Mouse (Mus musculus) cerebellum, adult 8-10 months (tissue): ENCODE results near the gene Aip.
"Not testable (repeated sequence)": the region's sequence is repeated elsewhere in the genome, so short reads cannot be mapped to it uniquely, and the experiment has no call there.

Source experiments
- DNase-seq: peaks from one replicate; pipeline ENCODE4 v3.0.0; 2022

Aip gene

DNA sequence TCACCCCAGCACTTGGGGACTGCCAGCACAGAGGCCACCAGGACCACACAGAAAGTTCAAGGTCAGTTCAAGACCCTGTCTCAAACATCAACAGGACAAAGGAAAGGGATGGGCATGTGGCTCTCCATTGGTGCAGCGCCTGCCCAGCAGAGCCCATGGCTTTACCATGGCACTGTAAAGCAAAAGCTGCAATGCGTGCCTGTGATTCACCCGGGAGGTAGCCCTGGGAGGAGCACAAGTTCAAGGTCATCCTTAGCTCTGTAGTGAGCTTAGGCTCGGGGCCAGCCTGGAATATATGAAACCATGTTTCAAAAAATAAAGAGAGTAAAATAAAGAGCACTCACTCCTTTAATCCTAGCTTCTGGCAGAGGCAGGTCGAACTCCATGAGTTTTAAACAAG, 26.2 kb upstream of the Aip start:
- no peak for DNase-seq

DNA sequence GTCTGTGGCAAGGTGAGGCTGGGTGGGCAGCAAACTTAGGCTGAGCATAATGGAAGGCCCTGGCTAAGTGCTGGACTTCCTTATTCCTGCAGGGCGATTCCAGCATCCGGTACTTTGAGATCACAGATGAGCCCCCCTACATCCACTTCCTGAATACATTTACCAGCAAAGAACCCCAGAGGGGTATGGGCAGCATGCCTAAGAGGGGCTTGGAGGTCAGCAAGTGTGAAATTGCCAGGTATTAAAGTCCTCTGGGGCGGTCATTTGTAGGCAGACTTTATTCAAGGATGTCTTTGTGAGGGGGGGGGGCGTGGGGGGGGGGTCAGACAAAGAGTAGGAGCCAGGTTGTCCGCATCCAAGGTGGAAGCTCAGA, 25.8 kb upstream of the Aip start:
- no peak for DNase-seq

DNA sequence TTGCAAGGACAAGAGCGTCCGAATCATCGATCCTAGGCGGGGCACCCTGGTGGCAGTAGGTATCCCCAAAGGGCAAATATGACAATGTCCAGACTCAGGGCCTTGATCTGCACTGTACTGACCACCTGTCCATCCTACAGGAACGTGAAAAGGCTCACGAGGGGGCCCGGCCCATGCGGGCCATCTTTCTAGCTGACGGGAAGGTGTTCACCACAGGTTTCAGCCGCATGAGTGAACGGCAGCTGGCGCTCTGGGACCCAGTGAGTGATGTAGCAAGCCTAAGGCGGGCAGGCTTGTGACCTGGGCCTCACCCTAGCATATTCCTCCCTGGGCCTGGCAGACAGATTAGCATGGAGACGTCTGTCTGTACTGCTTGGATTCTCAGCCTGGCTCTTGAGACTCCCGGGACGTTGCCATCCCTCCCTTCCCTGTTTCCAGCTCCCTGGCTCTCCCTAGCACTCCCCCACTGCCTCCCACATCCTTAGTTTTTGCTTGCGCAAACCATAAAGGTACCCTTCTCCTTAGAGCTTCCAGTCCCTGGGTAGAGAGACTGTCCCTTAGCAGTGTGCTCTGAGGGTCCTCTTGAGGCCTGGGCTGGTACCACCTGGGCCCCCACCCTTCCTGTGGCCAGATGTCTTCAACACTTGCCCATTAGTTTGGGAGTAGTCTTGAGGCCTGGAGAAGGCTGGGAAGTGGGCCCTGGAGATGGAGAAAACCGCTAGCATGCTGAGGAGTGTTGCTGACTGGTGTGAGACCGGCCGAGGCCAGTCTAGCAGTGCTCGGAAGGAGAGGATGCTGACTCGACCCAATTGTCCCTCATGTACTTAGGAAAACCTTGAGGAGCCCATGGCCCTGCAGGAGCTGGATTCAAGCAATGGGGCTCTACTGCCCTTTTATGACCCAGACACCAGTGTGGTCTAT, 25.2 kb upstream of the Aip start:
- no peak for DNase-seq

GRCm38 (mm10) chr19:4149764-4150461, 24.3 kb upstream of the Aip start:
- no peak for DNase-seq

DNA sequence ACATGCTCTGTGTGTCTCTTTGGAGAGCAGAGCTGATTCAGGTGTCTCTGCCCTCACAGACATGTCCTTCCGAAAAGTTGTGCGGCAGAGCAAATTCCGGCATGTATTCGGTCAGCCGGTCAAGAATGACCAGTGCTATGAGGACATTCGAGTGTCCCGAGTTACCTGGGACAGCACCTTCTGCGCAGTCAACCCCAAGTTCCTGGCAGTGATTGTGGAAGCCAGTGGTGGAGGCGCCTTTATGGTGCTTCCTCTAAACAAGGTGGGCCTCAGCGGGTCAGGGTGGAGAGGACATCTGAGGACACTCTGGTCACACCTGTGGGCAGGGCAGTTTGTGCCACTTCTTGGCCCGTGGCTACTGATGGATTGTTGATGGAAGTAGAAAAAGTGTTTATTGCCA, 23.6 kb upstream of the Aip start:
- no peak for DNase-seq

DNA sequence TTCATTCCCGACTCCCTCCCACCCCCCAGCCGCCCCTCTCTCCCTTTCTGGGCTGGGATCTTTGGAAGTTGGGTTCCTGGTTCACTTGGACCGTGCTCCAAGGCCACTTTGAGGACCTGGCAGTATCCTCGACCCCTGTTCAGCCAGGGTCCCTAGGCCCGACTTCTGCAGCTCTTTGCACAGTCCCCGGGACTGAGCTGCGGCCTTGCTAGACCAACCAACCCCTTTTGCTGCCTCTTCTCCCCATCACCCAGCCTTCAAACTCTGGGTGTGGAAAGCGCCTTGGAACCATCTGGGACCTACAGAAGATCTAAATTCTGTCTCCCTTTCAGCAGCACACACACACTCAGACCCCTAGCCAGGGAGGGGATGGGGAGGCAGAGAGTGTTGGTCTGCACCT, 23.2 kb upstream of the Aip start:
- no peak for DNase-seq

GRCm38 (mm10) chr19:4148491-4148806, 22.8 kb upstream of the Aip start, which contains the start of gene Coro1b:
Gene Coro1b, plus strand, starts transcription at chr19:4148619.
- peak; percentile 96 for DNase-seq

GRCm38 (mm10) chr19:4147782-4148490, 22.3 kb upstream of the Aip start:
- no peak for DNase-seq

GRCm38 (mm10) chr19:4147022-4147405, 21.4 kb upstream of the Aip start:
- no peak for DNase-seq

GRCm38 (mm10) chr19:4146366-4147021, 20.8 kb upstream of the Aip start:
- DNase-seq: no peak

- no peak for DNase-seq
These were observed 20.3 kb upstream of the Aip start for GRCm38 (mm10) chr19:4145936-4146335.

GRCm38 (mm10) chr19:4144550-4145498, 19.2 kb upstream of the Aip start:
- no peak for DNase-seq

- DNase-seq: no peak
These were observed 18.2 kb upstream of the Aip start, which contains the start of gene Cabp4 for GRCm38 (mm10) chr19:4143759-4144268. Gene Cabp4, minus strand, starts transcription at chr19:4144033.

- no peak for DNase-seq
These were observed 16.9 kb upstream of the Aip start for GRCm38 (mm10) chr19:4142416-4143173.

DNA sequence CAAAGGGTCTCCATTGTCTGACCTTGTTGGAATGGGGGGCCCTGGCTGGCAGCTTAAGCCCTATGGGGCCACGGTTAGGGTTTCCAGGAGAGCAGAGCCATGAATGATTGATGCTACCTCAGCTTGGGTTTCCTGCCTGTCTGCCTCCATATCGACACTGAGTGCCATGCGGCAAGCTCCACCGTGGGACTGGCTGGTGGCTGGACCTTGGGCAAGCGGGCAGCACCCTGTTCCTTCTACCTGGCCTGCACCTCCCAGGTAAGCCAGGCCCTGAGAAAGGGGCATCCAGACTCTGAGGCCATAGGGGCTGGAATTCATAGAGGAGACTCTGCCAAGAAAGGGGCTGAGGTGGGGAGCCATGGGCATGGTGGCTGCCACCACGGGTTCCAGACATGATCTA, 14.5 kb upstream of the Aip start:
- no peak for DNase-seq

GRCm38 (mm10) chr19:4139446-4139845, 13.8 kb upstream of the Aip start, which contains the start of gene Gpr152:
Gene Gpr152, plus strand, starts transcription at chr19:4139787.
- no peak for DNase-seq

DNA sequence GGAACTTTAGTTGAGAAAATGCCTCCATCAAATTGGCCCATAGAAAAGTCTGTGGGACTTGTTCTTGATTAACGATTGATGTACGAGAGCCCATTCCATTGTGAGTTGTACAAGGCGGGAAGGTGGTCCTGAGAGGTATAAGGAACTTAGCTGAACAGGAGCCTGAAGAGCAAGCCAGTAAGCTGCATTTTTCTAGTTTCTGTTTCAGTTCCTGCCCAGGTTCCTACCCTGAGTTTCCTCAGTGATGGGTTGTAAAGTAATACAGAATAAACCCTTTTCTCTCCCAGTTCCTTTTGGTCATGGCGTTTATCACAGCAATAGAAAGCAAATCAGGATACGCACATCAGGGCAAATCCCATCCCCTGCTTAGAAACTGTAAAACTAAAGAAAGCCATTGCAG, 12.3 kb upstream of the Aip start:
- DNase-seq: no peak

GRCm38 (mm10) chr19:4136463-4136862, 10.8 kb upstream of the Aip start:
- no peak for DNase-seq

DNA sequence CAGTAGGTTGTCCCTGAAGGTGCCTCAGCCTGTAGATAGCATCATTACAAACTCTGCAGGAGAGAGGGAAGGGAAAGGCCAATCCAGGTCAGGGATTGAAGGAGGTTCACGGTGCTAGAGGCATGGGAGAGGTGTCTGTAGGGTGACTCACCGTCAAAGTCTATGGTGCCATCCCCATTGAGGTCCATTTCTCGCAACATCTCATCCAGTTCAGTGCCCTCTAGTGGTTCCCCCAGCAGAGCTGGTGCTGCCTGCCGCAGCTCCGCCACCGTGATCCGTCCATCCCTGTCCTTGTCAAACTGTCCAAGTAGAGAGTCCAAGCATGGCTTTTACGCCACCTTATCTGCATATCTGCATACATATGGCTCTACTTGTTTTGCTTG, 10.3 kb upstream of the Aip start:
- not testable (repeated sequence) for DNase-seq

DNA sequence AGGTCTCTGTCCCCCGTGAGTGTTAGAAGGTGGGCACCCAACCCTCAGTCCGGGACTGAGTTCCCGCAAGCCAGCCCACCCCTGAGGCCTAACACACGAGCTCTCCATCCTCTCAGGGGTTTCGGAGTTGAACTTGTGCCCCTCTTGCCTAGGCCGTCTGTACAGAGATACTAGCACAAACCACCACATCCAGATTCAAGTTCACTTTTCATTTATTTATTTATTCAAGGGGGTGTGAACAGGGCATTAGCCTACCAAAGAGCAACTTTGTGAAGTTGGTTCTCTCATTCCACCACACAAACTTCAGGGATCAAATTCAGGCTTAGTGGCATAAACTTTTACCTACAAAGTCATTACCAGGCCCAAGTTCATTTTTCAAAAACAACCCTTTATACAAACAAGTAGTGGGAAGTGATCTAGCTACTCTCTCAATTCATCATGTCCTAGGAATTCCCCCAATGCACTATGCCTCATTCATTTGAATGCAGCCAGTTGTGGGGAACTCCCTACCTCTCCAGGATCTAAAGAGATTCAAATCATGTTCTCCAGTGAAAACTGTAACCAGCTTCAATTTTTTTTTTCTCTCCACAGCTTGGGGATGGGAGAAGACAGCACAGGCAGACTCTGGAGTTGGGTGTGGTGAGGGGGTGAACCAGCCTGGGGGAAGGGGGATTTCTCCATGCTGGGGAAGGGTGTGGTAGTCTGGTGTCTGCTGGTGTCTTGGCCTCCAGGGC, 9.7 kb upstream of the Aip start:
- not testable (repeated sequence) for DNase-seq
